In genomic region chr13:34254691-34255090, GRCm38 (mm10) we compare ENCODE assay signal across 9 mouse cellular contexts.
A peak's percentile ranks its signal among the peaks of the same experiment; 100 is the strongest.
DNase-seq lines count a peak whose midpoint lies in the region; ATAC-seq and TF ChIP-seq lines count a peak whose summit lies in the region.
"Had no signal": no experiment of that assay in that cellular context is flagged by ENCODE, and none has a peak within 500 bp of the region (broad histone marks: within the 10 kb centered on the region; RNA-seq: fewer than 3 reads in every experiment).

No protein-coding gene starts in this region.

- H3K9me3 ChIP-seq in kidney, postnatal 0 days (replicated peaks; ENCODE audit: low read length) = no peaks in the 10 kb centered on the region

- DNase-seq in cerebellum, postnatal 10 days = peak; percentile 31 to 32
- peak; percentile 3 to 8 for DNase-seq in thymus, postnatal 36 days
- DNase-seq in thymus, postnatal 4 days = no peak
- peak; percentile 61 for DNase-seq in kidney, postnatal 0 days (ENCODE audit: low spot score)
- DNase-seq in left cerebral cortex, adult 18-20 months (ENCODE audit: low spot score in 2 of 2) = no peak
- no peak for DNase-seq in right cerebral cortex, postnatal 10 days (ENCODE audit: low spot score in 2 of 2)

- no peak overlapping the region for H3K9ac ChIP-seq in kidney, postnatal 0 days (ENCODE audit: low read depth, low read length)

- no peak for ATAC-seq in cerebellum, adult (ENCODE audit: insufficient number of reproducible peaks, low FRiP score, low TSS enrichment)
- peak; percentile 87 for ATAC-seq in kidney, postnatal 0 days (replicated peaks; ENCODE audit: low FRiP score, low read depth)
- ATAC-seq in megakaryocyte, adult 5-6 weeks (ENCODE audit: poor library complexity, severe bottlenecking) = peak; percentile 80

- peaks cover 11% of the 10 kb centered on the region for H3K4me1 ChIP-seq in kidney, postnatal 0 days (replicated peaks; ENCODE audit: insufficient read depth, low read length)

- H3K4me2 ChIP-seq in kidney, postnatal 0 days (ENCODE audit: low read length) = no peak overlapping the region

- H3K36me3 ChIP-seq in kidney, postnatal 0 days (ENCODE audit: insufficient read depth, low read length) = no peaks in the 10 kb centered on the region

- WGBS in kidney, postnatal 0 days = 43% methylated on average over 5 of the region's 5 CpGs

- no peak overlapping the region for H3K27ac ChIP-seq in kidney, postnatal 0 days

- no peaks in the 10 kb centered on the region for H3K27me3 ChIP-seq in kidney, postnatal 0 days (ENCODE audit: insufficient read depth, low read length)

- no peak for TF ChIP-seq CTCF in kidney, postnatal 0 days (IDR thresholded peaks at IDR 0.05; ENCODE audit: low read depth)

- H3K4me3 ChIP-seq in kidney, postnatal 0 days (replicated peaks; ENCODE audit: low read depth, low read length) = no peak overlapping the region
- H3K4me3 ChIP-seq: erythroblast, embryonic 14.5 days had no signal

Comparison
In these comparisons a context has a peak if more than half of its experiments do, and no peak if none do; other contexts are left out.
1. DNase-seq: peak in cerebellum, postnatal 10 days (2 of 2), thymus, postnatal 36 days (2 of 2) and kidney, postnatal 0 days (single experiment); none in thymus, postnatal 4 days (single experiment), left cerebral cortex, adult 18-20 months (0 of 2) and right cerebral cortex, postnatal 10 days (0 of 2).